Mouse (Mus musculus) liver, embryonic 16.5 days (tissue): ENCODE measurements around the gene Fpr-rs3. TPM values are rescaled to one million over a fixed set of nuclear protein-coding genes. Genes with fewer than 3 reads are reported as not detected.

Experiments
- ATAC-seq: fragments of 200-750 bp; cut with Nextera tagmentation; 2 replicates; pipeline ENCODE4 v1.8.0; 2017; ENCODE audit warnings: low read depth, mild to moderate bottlenecking, moderate number of reproducible peaks, moderate library complexity
- H3K27ac ChIP-seq: fragments of 300-500 bp; sonication (generic); 2 replicates; pipeline ENCODE4 v1.5.1; 2014; ENCODE audit warnings: mild to moderate bottlenecking, low read length
- H3K27me3 ChIP-seq: fragments of 300-500 bp; sonication (generic); 2 replicates; pipeline ENCODE4 v1.6.1; 2014; ENCODE audit warnings: low read depth, low read length, mixed read lengths; ENCODE audit not compliant: control insufficient read depth, insufficient read depth
- H3K36me3 ChIP-seq: fragments of 300-500 bp; sonication (generic); 2 replicates; pipeline ENCODE4 v1.6.1; 2014; ENCODE audit warnings: mild to moderate bottlenecking; ENCODE audit not compliant: control insufficient read depth, insufficient read depth
- H3K4me1 ChIP-seq: fragments of 300-500 bp; sonication (generic); 2 replicates; pipeline ENCODE4 v1.6.1; 2014; ENCODE audit warnings: low read depth, low read length, mixed read lengths; ENCODE audit not compliant: control insufficient read depth
- H3K4me2 ChIP-seq: fragments of 300-500 bp; sonication (generic); 2 replicates; pipeline ENCODE4 v1.6.1; 2014; ENCODE audit warnings: low read depth, low read length, mixed read lengths
- H3K4me3 ChIP-seq: fragments of 300-500 bp; sonication (generic); 2 replicates; pipeline ENCODE4 v1.5.1; 2014; ENCODE audit warnings: low read depth, mild to moderate bottlenecking, low read length
- H3K9ac ChIP-seq: fragments of 300-500 bp; sonication (generic); 2 replicates; pipeline ENCODE4 v1.6.1; 2014; ENCODE audit warnings: low read depth, low read length
- H3K9me3 ChIP-seq: fragments of 300-500 bp; sonication (generic); replicated peaks from 2 replicates; pipeline ENCODE4 v1.6.1; 2016; ENCODE audit warnings: low read length; ENCODE audit not compliant: control insufficient read depth
- WGBS: fragments of 180-500 bp; shearing (Covaris S2); extraction: QIAGEN DNeasy Blood & Tissue Kit; methylation state at CpG from one replicate; pipeline ENCODE4 v1.1.7; 2014; ENCODE audit not compliant: insufficient replicate concordance; 5-methylcytosine and 5-hydroxymethylcytosine counted together
- polyA plus RNA-seq: library from polyadenylated mRNA; unstranded; fragments of >200 nt; fragmentation: Nextera tagmentation; extraction: Ambion mirVana; gene quantifications from 2 replicates; pipeline ENCODE4 v1.2.1, GENCODE M21; 2015

Fpr-rs3 gene
- not detected in 2 replicates for polyA plus RNA-seq

DNA sequence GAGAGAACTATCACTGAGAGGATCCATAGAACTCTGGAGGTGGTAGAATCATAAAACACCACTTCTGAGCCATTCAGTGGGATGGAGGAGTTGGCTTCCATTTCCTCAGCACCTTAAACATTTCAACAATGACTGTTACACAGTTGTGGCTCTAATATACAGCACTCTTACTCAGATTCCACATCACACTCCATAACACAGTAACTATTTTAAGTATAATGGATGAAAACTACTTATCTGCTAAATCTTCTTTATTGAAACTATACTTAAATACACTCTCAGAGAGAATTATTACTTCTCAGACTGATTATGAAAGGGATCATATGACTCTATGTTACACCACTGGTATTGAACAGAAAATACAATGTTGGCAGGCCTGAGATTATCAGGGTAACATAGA, at the start of gene Fpr-rs3:
Gene Fpr-rs3, minus strand, starts transcription at position 101 of the 400 bp plus-strand sequence.
- ATAC-seq = no peak
- Histone ChIP-seq H3K36me3 (no peaks in the 10 kb centered on the region), H3K27ac (no peak within 1 kb of the TSS)

DNA sequence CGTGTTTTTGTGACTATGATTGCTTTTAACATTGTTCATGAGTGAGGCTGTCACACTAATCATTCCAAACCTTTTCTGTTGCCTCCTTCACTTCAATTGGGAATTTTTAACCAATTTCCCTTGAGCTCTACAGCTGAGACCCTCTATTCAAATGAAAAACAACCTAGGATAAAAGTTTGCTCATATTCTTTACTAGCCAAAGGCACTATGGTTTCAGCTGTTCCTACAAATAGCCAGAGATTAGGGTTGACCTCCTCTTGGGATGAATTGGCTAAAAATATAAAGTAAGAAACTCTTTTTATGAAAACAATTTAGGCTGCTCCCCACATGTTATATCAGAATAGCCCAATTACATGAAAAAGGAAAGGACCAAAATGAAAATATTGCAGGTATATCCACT, 28.4 kb downstream of the Fpr-rs3 start, which contains the start of gene Vmn2r110:
Gene Vmn2r110, minus strand, starts transcription at position 101 of the 400 bp plus-strand sequence.
- Histone ChIP-seq H3K27ac (no peak within 1 kb of the TSS), H3K4me3 (no peak within 1 kb of the TSS), H3K9me3 (no peaks in the 10 kb centered on the region), H3K27me3 (no peaks in the 10 kb centered on the region), H3K9ac (no peak within 1 kb of the TSS), H3K4me2 (no peak within 1 kb of the TSS), H3K4me1 (no peaks in the 10 kb centered on the region), H3K36me3 (no peaks in the 10 kb centered on the region)
- ATAC-seq = no peak
- WGBS = 17% methylated on average over 1 of the region's 1 CpGs

More for the DNA sequence above, at the start of gene Fpr-rs3:
- Histone ChIP-seq H3K9ac (no peak within 1 kb of the TSS), H3K27me3 (no peaks in the 10 kb centered on the region), H3K9me3 (no peaks in the 10 kb centered on the region), H3K4me3 (no peak within 1 kb of the TSS), H3K4me2 (no peak within 1 kb of the TSS), H3K4me1 (no peaks in the 10 kb centered on the region)

Other genes with a start within 250 kb of the Fpr-rs3 start
- not detected in 2 replicates for gene Vmn1r224, start 210.7 kb downstream of the Fpr-rs3 start, polyA plus RNA-seq
- not detected in 2 replicates for gene Vmn2r108, start 143.5 kb downstream of the Fpr-rs3 start, polyA plus RNA-seq
- gene Vmn1r225, start 126.7 kb downstream of the Fpr-rs3 start, polyA plus RNA-seq = not detected in 2 replicates
- gene Vmn2r109, start 60.1 kb downstream of the Fpr-rs3 start, polyA plus RNA-seq = not detected in 2 replicates
- gene Vmn2r110, start 28.5 kb downstream of the Fpr-rs3 start, polyA plus RNA-seq = not detected in 2 replicates
- not detected in 2 replicates for gene Vmn1r226, start 58.0 kb upstream of the Fpr-rs3 start, polyA plus RNA-seq
- not detected in 2 replicates for gene Vmn1r227, start 105.0 kb upstream of the Fpr-rs3 start, polyA plus RNA-seq
- gene Vmn1r228, start 161.3 kb upstream of the Fpr-rs3 start, polyA plus RNA-seq = not detected in 2 replicates
- not detected in 2 replicates for gene Vmn1r229, start 186.7 kb upstream of the Fpr-rs3 start, polyA plus RNA-seq
- not detected in 2 replicates for gene Vmn1r230, start 215.6 kb upstream of the Fpr-rs3 start, polyA plus RNA-seq